Mouse (Mus musculus): Measurements from ENCODE around the gene Pcsk4. TPM values are rescaled to one million over a fixed set of nuclear protein-coding genes. Genes with fewer than 3 reads are reported as not detected.

Pcsk4 gene
- polyA plus RNA-seq, 1 experiment from 2014 or later: 6.5 TPM

- ATAC-seq: no peak
- Histone ChIP-seq H3K9me3 (replicated peaks; ENCODE audit: control insufficient read depth, low read length, poor library complexity, severe bottlenecking) (no peaks in the 10 kb centered on the region), H3K9ac (ENCODE audit: low read depth, low read length) (peak overlapping the region; percentile 88), H3K4me3 (ENCODE audit: low read depth, low read length) (peak overlapping the region; percentile 77), H3K27ac (ENCODE audit: low read length) (no peak overlapping the region), H3K27me3 (ENCODE audit: control insufficient read depth, insufficient read depth, low read depth, low read length) (no peaks in the 10 kb centered on the region), H3K4me2 (ENCODE audit: low read length) (peak overlapping the region; percentile 98), H3K4me1 (ENCODE audit: control insufficient read depth, insufficient read depth, low read length) (peaks cover 38% of the 10 kb centered on the region), H3K36me3 (ENCODE audit: control insufficient read depth, insufficient read depth, low read length) (peaks cover 8% of the 10 kb centered on the region; the same call in 1 of the 2 replicates)
- 24% methylated on average over 14 of the region's 14 CpGs for WGBS
These were observed 36.0 kb downstream of the Pcsk4 start for GRCm38 (mm10) chr10:80293325-80293724.

DNA sequence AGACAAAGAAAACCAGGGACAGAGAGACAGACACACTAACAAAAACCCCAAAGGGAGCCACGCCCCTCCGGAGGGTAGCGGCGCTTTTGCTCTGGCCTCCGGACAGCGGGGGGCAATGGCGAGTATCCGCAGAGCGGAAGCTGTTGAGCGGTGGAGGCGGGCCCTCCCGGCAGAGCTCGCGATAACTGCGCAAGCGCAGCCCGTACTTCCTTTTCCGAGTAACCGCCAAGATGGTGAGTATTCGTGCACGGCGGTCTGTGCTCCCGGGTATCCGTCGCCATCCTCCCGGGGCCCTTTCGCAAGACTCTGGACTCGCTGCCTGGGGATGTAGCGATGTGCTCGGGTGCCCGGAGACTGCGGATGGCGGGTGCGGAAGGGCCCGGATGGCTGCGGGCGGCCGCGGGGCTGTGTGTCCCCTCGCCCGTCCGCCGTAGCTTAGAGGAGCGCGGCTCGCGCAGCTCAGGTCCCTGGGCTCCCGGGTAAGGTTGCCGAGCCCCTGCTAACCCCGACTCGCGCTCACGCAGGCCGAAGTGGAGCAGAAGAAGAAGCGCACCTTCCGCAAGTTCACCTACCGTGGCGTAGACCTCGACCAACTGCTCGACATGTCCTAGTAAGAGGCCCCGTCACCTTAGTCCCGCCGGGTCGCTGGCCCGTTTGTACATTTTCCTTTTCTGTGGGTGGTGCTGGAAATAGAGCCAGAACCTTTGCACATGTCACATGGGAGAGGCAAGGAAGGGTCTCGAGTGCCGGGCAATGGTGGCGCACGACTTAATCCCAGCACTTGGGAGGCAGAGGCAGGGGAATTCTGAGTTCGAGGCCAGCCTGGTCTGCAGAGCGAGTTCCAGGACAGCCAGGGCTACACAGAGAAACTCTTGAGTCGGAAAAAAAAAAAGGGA is 36.8 kb downstream of the Pcsk4 start, which contains the start of gene Rps15:
Gene Rps15, plus strand, starts transcription at position 203 of the 896 bp plus-strand sequence.
- WGBS: under 1% methylated on average over 72 of the region's 72 CpGs
- Histone ChIP-seq H3K4me2 (ENCODE audit: low read length) (peak within 1 kb of the TSS; percentile 98), H3K36me3 (ENCODE audit: control insufficient read depth, insufficient read depth, low read length) (peaks cover 8% of the 10 kb centered on the region; the same call in 1 of the 2 replicates), H3K27me3 (ENCODE audit: control insufficient read depth, insufficient read depth, low read depth, low read length) (no peaks in the 10 kb centered on the region), H3K9me3 (replicated peaks; ENCODE audit: control insufficient read depth, low read length, poor library complexity, severe bottlenecking) (no peaks in the 10 kb centered on the region), H3K9ac (ENCODE audit: low read depth, low read length) (peak within 1 kb of the TSS; percentile 88), H3K4me3 (ENCODE audit: low read depth, low read length) (peak within 1 kb of the TSS; percentile 77), H3K4me1 (ENCODE audit: control insufficient read depth, insufficient read depth, low read length) (peaks cover 30% of the 10 kb centered on the region), H3K27ac (ENCODE audit: low read length) (peak within 1 kb of the TSS; percentile 89)
- ATAC-seq: peak; percentile 71

DNA sequence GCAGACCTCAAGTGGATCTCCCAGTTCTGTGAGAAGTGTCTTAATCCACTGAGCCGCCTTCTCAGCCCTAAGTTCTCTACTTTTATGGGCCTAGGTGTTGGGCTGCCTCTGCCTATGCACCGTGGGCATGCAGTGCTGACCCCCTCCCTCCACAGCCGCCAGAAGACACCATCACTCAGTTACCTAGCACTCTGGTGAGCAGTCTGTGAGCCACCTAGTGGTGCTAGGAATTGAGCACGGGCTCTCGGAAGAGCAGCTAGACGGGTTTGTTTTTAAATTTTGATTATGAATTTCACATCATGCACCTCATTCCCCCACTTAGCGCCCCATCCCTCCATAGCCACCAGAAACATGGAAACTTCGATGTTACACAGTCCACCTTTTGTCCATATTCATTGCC is 40.6 kb downstream of the Pcsk4 start:
- Histone ChIP-seq H3K36me3 (ENCODE audit: control insufficient read depth, insufficient read depth, low read length) (peaks cover 25% of the 10 kb centered on the region), H3K4me2 (ENCODE audit: low read length) (no peak overlapping the region), H3K27me3 (ENCODE audit: control insufficient read depth, insufficient read depth, low read depth, low read length) (no peaks in the 10 kb centered on the region), H3K4me3 (ENCODE audit: low read depth, low read length) (no peak overlapping the region), H3K27ac (ENCODE audit: low read length) (no peak overlapping the region), H3K9me3 (replicated peaks; ENCODE audit: control insufficient read depth, low read length, poor library complexity, severe bottlenecking) (no peaks in the 10 kb centered on the region), H3K4me1 (ENCODE audit: control insufficient read depth, insufficient read depth, low read length) (peaks cover 10% of the 10 kb centered on the region), H3K9ac (ENCODE audit: low read depth, low read length) (no peak overlapping the region)
- WGBS: 68% methylated on average over 8 of the region's 8 CpGs
- no peak for ATAC-seq

DNA sequence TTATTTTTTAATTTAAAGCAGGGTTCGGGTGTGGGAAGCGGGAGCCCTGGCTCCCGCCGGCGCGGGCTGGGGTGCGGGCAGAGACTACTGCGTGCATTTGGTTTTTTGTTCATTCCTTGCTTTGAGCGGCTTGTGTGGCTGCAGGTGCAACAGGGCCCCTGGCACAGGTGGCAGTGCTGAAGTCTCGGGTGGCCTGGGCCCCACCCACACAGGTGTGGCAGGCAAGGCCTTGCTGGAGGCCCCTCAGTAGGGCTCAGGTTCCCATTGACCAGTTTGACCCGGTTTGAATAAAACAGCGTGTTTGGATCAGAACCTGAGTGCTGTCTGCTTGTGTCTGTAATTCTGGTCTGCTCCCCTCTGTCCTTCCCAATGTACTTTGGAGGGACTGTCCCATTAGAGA is 41.2 kb downstream of the Pcsk4 start:
- Histone ChIP-seq H3K9ac (ENCODE audit: low read depth, low read length) (no peak overlapping the region), H3K36me3 (ENCODE audit: control insufficient read depth, insufficient read depth, low read length) (peaks cover 31% of the 10 kb centered on the region), H3K27ac (ENCODE audit: low read length) (no peak overlapping the region), H3K27me3 (ENCODE audit: control insufficient read depth, insufficient read depth, low read depth, low read length) (no peaks in the 10 kb centered on the region), H3K9me3 (replicated peaks; ENCODE audit: control insufficient read depth, low read length, poor library complexity, severe bottlenecking) (no peaks in the 10 kb centered on the region), H3K4me2 (ENCODE audit: low read length) (no peak overlapping the region), H3K4me1 (ENCODE audit: control insufficient read depth, insufficient read depth, low read length) (peaks cover 5% of the 10 kb centered on the region), H3K4me3 (ENCODE audit: low read depth, low read length) (no peak overlapping the region)
- ATAC-seq: no peak
- WGBS: 93% methylated on average over 12 of the region's 12 CpGs

GRCm38 (mm10) chr10:80285222-80286070 is 43.9 kb downstream of the Pcsk4 start:
- no peaks in the 10 kb centered on the region for H3K4me1 ChIP-seq (ENCODE audit: control insufficient read depth, insufficient read depth, low read length)
- H3K4me3 ChIP-seq (ENCODE audit: low read depth, low read length): no peak overlapping the region
- ATAC-seq: no peak
- H3K27ac ChIP-seq (ENCODE audit: low read length): no peak overlapping the region
- H3K9me3 ChIP-seq (replicated peaks; ENCODE audit: control insufficient read depth, low read length, poor library complexity, severe bottlenecking): no peaks in the 10 kb centered on the region
- no peaks in the 10 kb centered on the region for H3K27me3 ChIP-seq (ENCODE audit: control insufficient read depth, insufficient read depth, low read depth, low read length)
- no peak overlapping the region for H3K4me2 ChIP-seq (ENCODE audit: low read length)
- 77% methylated on average over 13 of the region's 15 CpGs for WGBS
- no peak overlapping the region for H3K9ac ChIP-seq (ENCODE audit: low read depth, low read length)
- peaks cover 40% of the 10 kb centered on the region for H3K36me3 ChIP-seq (ENCODE audit: control insufficient read depth, insufficient read depth, low read length)

GRCm38 (mm10) chr10:80282481-80283441 is 46.5 kb downstream of the Pcsk4 start:
- Histone ChIP-seq H3K9me3 (replicated peaks; ENCODE audit: control insufficient read depth, low read length, poor library complexity, severe bottlenecking) (no peaks in the 10 kb centered on the region), H3K27ac (ENCODE audit: low read length) (no peak overlapping the region), H3K27me3 (ENCODE audit: control insufficient read depth, insufficient read depth, low read depth, low read length) (no peaks in the 10 kb centered on the region), H3K9ac (ENCODE audit: low read depth, low read length) (0 out of 2 replicates have a peak overlapping the region, but pooled peaks have one; percentile 20), H3K4me1 (ENCODE audit: control insufficient read depth, insufficient read depth, low read length) (no peaks in the 10 kb centered on the region), H3K4me2 (ENCODE audit: low read length) (no peak overlapping the region), H3K4me3 (ENCODE audit: low read depth, low read length) (no peak overlapping the region), H3K36me3 (ENCODE audit: control insufficient read depth, insufficient read depth, low read length) (peaks cover 61% of the 10 kb centered on the region)
- ATAC-seq: no peak
- 93% methylated on average over 20 of the region's 20 CpGs for WGBS

GRCm38 (mm10) chr10:80281921-80282371 is 47.4 kb downstream of the Pcsk4 start:
- H3K27me3 ChIP-seq (ENCODE audit: control insufficient read depth, insufficient read depth, low read depth, low read length): no peaks in the 10 kb centered on the region
- H3K36me3 ChIP-seq (ENCODE audit: control insufficient read depth, insufficient read depth, low read length): peaks cover 68% of the 10 kb centered on the region
- H3K4me1 ChIP-seq (ENCODE audit: control insufficient read depth, insufficient read depth, low read length): no peaks in the 10 kb centered on the region
- H3K4me3 ChIP-seq (ENCODE audit: low read depth, low read length): no peak overlapping the region
- no peak overlapping the region for H3K9ac ChIP-seq (ENCODE audit: low read depth, low read length)
- no peak overlapping the region for H3K27ac ChIP-seq (ENCODE audit: low read length)
- no peaks in the 10 kb centered on the region for H3K9me3 ChIP-seq (replicated peaks; ENCODE audit: control insufficient read depth, low read length, poor library complexity, severe bottlenecking)
- 55% methylated on average over 8 of the region's 8 CpGs for WGBS
- H3K4me2 ChIP-seq (ENCODE audit: low read length): no peak overlapping the region
- ATAC-seq: no peak

GRCm38 (mm10) chr10:80281304-80281703 is 48.0 kb downstream of the Pcsk4 start:
- ATAC-seq: no peak
- 84% methylated on average over 7 of the region's 7 CpGs for WGBS
- Histone ChIP-seq H3K4me1 (ENCODE audit: control insufficient read depth, insufficient read depth, low read length) (no peaks in the 10 kb centered on the region), H3K4me3 (ENCODE audit: low read depth, low read length) (no peak overlapping the region), H3K9ac (ENCODE audit: low read depth, low read length) (no peak overlapping the region), H3K27me3 (ENCODE audit: control insufficient read depth, insufficient read depth, low read depth, low read length) (no peaks in the 10 kb centered on the region), H3K9me3 (replicated peaks; ENCODE audit: control insufficient read depth, low read length, poor library complexity, severe bottlenecking) (no peaks in the 10 kb centered on the region), H3K4me2 (ENCODE audit: low read length) (no peak overlapping the region), H3K27ac (ENCODE audit: low read length) (no peak overlapping the region), H3K36me3 (ENCODE audit: control insufficient read depth, insufficient read depth, low read length) (peaks cover 66% of the 10 kb centered on the region)
